Mouse (Mus musculus) cerebellum, adult 2 months (tissue): Measurements from ENCODE around the gene Nrxn2.

Experiments used
- CTCF ChIP-seq: fragments of 200-500 bp; IDR thresholded peaks from 2 replicates; pipeline ENCODE4 v1.5.1; 2011; ENCODE audit warnings: low read depth, mild to moderate bottlenecking, control low read depth, low read length, moderate library complexity, borderline replicate concordance; ENCODE audit not compliant: insufficient read depth
- POLR2A ChIP-seq: fragments of 200-500 bp; IDR thresholded peaks from 2 replicates; pipeline ENCODE4 v1.6.1; 2011; ENCODE audit warnings: low read length, control low read depth, borderline replicate concordance; ENCODE audit not compliant: insufficient read depth

DNA sequence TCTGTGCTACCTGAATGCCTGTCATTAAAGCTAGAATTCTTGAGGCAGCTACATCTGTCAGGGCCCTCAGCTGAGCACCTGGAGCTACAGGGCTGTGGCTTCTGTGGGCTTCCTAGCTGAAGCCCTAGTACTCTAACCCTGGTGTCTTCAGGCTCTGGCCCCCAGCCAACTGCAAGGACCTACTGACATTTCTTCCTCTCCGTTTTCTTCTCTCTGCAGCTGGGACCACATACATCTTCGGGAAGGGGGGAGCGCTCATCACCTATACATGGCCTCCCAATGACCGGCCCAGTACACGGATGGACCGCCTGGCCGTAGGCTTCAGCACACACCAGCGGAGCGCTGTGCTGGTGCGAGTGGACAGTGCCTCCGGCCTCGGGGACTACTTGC is 86.1 kb downstream of the Nrxn2 start:
- no peak for TF ChIP-seq CTCF
- TF ChIP-seq POLR2A, result no peak
